Mouse (Mus musculus) limb, embryonic 14.5 days (tissue): ENCODE measurements around the gene Cryzl2. TPM values are rescaled to one million over a fixed set of nuclear protein-coding genes. Genes with fewer than 3 reads are reported as not detected.

Experiments
- ATAC-seq: fragments of 200-750 bp; cut with Nextera tagmentation; 2 replicates; pipeline ENCODE4 v1.8.0; 2017; ENCODE audit warnings: low read depth, moderate number of reproducible peaks, moderate TSS enrichment; ENCODE audit not compliant: low FRiP score
- DNase-seq: peaks from one replicate; pipeline ENCODE4 v3.0.0-alpha.2; 2015; ENCODE audit warnings: low spot score
- H3K27ac ChIP-seq: fragments of 300-500 bp; sonication (generic); replicated peaks from 2 replicates; pipeline ENCODE4 v1.5.1; 2014; ENCODE audit warnings: low read depth, mild to moderate bottlenecking, low read length, moderate library complexity, mixed read lengths
- H3K27me3 ChIP-seq: fragments of 300-500 bp; sonication (generic); 2 replicates; pipeline ENCODE4 v1.6.1; 2014; ENCODE audit warnings: low read length, mixed read lengths; ENCODE audit not compliant: control insufficient read depth, insufficient read depth
- H3K36me3 ChIP-seq: fragments of 300-500 bp; sonication (generic); 2 replicates; pipeline ENCODE4 v1.6.1; 2014; ENCODE audit warnings: mild to moderate bottlenecking, low read length, moderate library complexity, mixed read lengths; ENCODE audit not compliant: control insufficient read depth, insufficient read depth
- H3K4me1 ChIP-seq: fragments of 300-500 bp; sonication (generic); 2 replicates; pipeline ENCODE4 v1.6.1; 2014; ENCODE audit warnings: antibody characterized with exemption, low read length, mixed read lengths; ENCODE audit not compliant: control insufficient read depth, insufficient read depth
- H3K4me2 ChIP-seq: fragments of 300-500 bp; sonication (generic); replicated peaks from 2 replicates; pipeline ENCODE4 v1.6.1; 2014; ENCODE audit warnings: low read depth, mild to moderate bottlenecking, low read length, moderate library complexity; ENCODE audit not compliant: severe bottlenecking
- H3K4me3 ChIP-seq: fragments of 300-500 bp; sonication (generic); replicated peaks from 2 replicates; pipeline ENCODE4 v1.5.1; 2014; ENCODE audit warnings: low read length
- H3K9ac ChIP-seq: fragments of 300-500 bp; sonication (generic); 2 replicates; pipeline ENCODE4 v1.6.1; 2014; ENCODE audit warnings: mild to moderate bottlenecking, low read depth, low read length, moderate library complexity; ENCODE audit not compliant: severe bottlenecking
- H3K9me3 ChIP-seq: fragments of 300-500 bp; sonication (generic); 2 replicates; pipeline ENCODE4 v1.6.1; 2016; ENCODE audit warnings: low read length; ENCODE audit not compliant: control insufficient read depth
- POLR2A ChIP-seq: fragments of 200-500 bp; IDR thresholded peaks from 2 replicates; pipeline ENCODE4 v1.8.0; 2012; ENCODE audit warnings: inconsistent platforms, mild to moderate bottlenecking, moderate library complexity, borderline replicate concordance; ENCODE audit not compliant: insufficient read depth, insufficient read length; ENCODE audit errors: extremely low read depth
- whole genome bisulfite sequencing: fragments of 180-500 bp; shearing (Covaris S2); extraction: QIAGEN DNeasy Blood & Tissue Kit; methylation state at CpG from one replicate; pipeline ENCODE4 v1.1.7; 2014; 5-methylcytosine and 5-hydroxymethylcytosine counted together
- polyA plus RNA-seq, 2 experiments: library from polyadenylated mRNA; depleted of rRNA in 1 of 2; stranded (reverse) in 1 of 2; unstranded in 1 of 2; fragments of >200 nt; fragmentation: Nextera tagmentation in 1 of 2; extraction: Ambion mirVana in 1 of 2; gene quantifications; 2 replicates each; pipeline versions ENCODE4 v1.2.1 to v1.2.3; 2012 to 2014

Cryzl2 gene
- polyA plus RNA-seq, 2 experiments, result 8.7 to 12.9 TPM

DNA sequence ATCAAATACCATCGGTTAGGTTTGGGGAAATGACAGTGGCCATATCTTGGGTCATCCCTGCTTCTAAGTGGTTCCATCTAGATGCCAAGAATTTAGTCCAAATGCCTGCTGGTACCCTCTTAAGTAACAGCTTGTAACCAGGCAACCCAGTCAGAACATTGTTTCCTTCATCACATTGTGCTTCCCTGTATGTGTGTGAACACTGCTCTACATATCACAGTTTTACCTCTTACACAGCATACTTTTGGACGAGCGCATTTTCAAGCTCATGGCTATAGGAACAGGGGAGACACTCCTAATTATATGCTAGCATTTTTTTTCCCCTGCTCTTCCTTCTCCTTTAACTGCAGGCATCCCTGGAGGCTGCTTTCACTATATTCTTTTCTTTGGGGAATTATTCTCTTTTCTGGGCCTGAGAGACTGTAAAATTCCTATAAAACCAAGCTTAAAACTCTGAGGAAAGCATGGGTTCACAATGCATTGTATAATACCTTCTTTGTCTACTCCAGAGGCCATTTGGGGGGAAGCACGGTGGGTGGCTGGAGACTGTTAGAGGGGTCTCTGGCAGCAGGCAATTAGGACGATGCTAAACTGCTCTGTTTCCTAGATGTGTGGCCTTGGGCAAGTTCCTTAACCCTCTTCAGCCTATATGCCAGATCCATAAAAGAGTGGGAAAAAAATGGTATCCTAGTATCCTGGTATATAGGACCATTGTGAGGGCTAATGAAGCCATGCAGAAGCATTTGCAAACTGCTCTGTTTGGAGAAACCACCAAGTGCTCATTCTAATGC, 5.4 kb upstream of the Cryzl2 start:
- H3K36me3 ChIP-seq, result no peaks in the 10 kb centered on the region
- H3K4me3 ChIP-seq, result no peak overlapping the region
- ATAC-seq (no peak), DNase-seq (no peak)
- 0 out of 2 replicates have a peak, but pooled peaks cover 4% of the 10 kb centered on the region for H3K27me3 ChIP-seq
- WGBS, result 36% methylated on average over 5 of the region's 5 CpGs
- H3K27ac ChIP-seq, result no peak overlapping the region
- TF ChIP-seq POLR2A, result no peak
- H3K4me2 ChIP-seq, result no peak overlapping the region
- H3K9me3 ChIP-seq, result no peaks in the 10 kb centered on the region
- H3K9ac ChIP-seq, result no peak overlapping the region
- 0 out of 2 replicates have a peak, but pooled peaks cover 3% of the 10 kb centered on the region for H3K4me1 ChIP-seq

DNA sequence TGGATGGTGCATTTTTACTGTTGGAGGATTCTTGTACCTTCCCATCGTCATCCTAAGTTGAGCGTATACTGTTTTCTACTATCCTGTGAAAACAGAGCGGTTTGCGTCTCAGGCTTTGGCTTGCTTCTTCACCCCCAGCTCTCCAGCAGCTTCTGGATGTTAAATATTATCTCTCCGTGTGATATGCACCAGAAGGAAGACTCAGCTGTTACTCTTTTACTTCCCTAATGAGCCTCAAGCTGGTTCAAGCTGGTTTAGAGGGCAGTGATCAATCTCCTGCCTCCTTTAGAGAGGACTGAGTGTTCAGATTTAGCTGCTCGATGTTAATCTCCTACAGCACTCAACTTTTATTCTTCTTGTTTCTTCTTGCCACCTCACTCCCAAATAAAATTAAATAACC, 3.5 kb upstream of the Cryzl2 start:
- no peak for ATAC-seq
- Histone ChIP-seq H3K36me3 (no peaks in the 10 kb centered on the region), H3K4me2 (no peak overlapping the region), H3K9ac (no peak overlapping the region), H3K4me1 (0 out of 2 replicates have a peak, but pooled peaks cover 5% of the 10 kb centered on the region), H3K27ac (no peak overlapping the region), H3K9me3 (no peaks in the 10 kb centered on the region), H3K4me3 (no peak overlapping the region), H3K27me3 (no peaks in the 10 kb centered on the region)
- TF ChIP-seq POLR2A, result no peak
- DNase-seq, result no peak
- 80% methylated on average over 6 of the region's 6 CpGs for WGBS

DNA sequence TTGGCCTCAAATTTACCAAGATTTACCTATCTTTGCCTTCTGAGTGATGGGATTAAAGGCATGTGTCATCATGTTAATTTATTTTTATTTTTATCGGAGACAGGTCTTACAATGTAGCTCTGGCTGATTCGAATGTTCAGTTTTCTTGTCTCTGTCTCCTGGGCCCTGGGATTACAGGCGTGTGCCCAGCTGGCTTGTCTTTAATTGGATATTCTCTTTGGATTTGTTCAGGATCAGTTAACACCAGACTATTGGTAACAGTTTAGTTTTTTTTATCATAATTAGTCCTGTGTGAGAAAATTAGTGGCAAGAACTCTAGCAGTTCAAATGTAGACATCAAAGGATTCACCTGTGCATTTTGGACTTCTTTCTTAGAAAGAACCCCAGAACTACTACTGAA, 588 bp upstream of the Cryzl2 start:
- Histone ChIP-seq H3K4me3 (no peak overlapping the region), H3K4me1 (0 out of 2 replicates have a peak, but pooled peaks cover 5% of the 10 kb centered on the region), H3K36me3 (no peaks in the 10 kb centered on the region), H3K27me3 (no peaks in the 10 kb centered on the region), H3K4me2 (no peak overlapping the region; the same call in 1 of the 2 replicates), H3K9me3 (no peaks in the 10 kb centered on the region), H3K27ac (no peak overlapping the region), H3K9ac (no peak overlapping the region)
- ATAC-seq, result no peak
- DNase-seq, result no peak
- TF ChIP-seq POLR2A, result no peak
- 87% methylated on average over 3 of the region's 3 CpGs for WGBS

DNA sequence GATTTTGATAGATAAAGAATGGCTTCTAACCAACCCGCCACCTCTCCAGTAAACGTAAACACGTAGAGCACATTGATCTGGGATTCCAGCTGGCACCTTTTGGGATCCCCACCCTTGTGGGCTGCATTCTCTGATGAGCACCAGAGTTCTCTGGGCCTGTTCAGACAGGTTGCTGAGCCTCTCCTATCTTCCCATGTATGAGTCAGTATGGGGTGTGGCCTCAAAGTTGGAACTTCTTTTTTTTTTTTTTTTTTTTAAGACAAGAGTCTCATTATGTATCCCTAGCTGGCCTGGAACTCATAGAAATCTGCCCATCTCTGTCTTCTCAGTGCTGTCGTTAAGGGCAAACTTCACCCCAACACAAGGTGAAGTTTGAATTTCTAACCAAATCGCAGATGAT, 1.5 kb downstream of the Cryzl2 start:
- Histone ChIP-seq H3K4me2 (no peak overlapping the region), H3K4me1 (0 out of 2 replicates have a peak, but pooled peaks cover 5% of the 10 kb centered on the region), H3K9ac (no peak overlapping the region), H3K27ac (no peak overlapping the region), H3K9me3 (no peaks in the 10 kb centered on the region), H3K4me3 (no peak overlapping the region), H3K27me3 (no peaks in the 10 kb centered on the region), H3K36me3 (no peaks in the 10 kb centered on the region)
- DNase-seq (peak; percentile 21), ATAC-seq (no peak)
- no peak for TF ChIP-seq POLR2A
- WGBS, result 88% methylated on average over 5 of the region's 5 CpGs

DNA sequence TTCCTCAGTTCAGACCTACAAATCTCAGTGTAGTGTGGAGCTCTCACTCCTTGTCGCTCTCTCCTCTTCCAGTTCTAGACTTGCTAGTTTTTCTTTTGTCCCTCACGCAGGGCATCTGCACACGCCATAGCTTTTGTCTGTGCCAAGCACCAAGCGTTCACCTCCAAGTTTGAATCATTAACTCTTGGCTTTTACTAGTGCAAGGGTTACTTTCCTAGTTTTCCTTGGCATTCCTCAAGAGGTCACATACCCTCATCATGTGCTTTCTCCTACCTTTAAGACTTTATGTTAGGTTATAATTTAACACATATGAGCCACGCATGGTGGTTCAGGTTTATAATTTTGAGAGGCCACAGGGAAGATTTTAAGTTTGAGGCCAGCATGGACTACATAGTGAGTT, 2.9 kb downstream of the Cryzl2 start:
- Histone ChIP-seq H3K27ac (no peak overlapping the region), H3K4me1 (0 out of 2 replicates have a peak, but pooled peaks cover 5% of the 10 kb centered on the region), H3K4me2 (no peak overlapping the region), H3K27me3 (no peaks in the 10 kb centered on the region), H3K9me3 (no peaks in the 10 kb centered on the region), H3K4me3 (no peak overlapping the region), H3K9ac (no peak overlapping the region), H3K36me3 (no peaks in the 10 kb centered on the region)
- DNase-seq, result no peak
- no peak for TF ChIP-seq POLR2A
- no peak for ATAC-seq
- WGBS, result 89% methylated on average over 5 of the region's 5 CpGs
